Mouse (Mus musculus): ENCODE results near the gene Ldha.

DNA sequence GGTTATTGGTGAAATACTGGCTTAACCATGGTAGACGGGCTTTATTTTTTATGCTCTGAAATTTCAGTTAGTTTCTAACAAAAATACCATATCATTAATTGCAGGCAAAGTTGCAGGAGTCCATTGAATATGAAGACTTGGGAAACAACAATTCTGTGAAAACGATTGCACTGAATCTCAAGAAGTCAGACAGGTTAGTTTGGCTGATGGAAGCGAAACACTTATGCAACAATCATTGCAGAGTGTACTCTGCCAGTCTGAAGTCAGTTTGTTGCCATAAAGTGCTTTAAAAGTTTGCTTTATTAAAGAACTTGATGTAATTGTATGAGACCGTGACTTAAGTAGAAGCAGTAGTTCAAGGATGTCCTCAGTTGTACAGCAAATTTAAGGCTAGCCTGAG is 27.3 kb upstream of the Ldha start:
- TF ChIP-seq CTCF (IDR thresholded peaks at IDR 0.05; ENCODE audit: low read depth, low read length) (no peak), POLR2A (IDR thresholded peaks at IDR 0.05; ENCODE audit: extremely low read depth, insufficient read depth, low read length) (no peak)

All from liver, adult 2 months (tissue).